Mouse (Mus musculus) cerebellum, adult 2 months (tissue): Measurements from ENCODE around the gene Popdc3. TPM values are rescaled to one million over a fixed set of nuclear protein-coding genes. Genes with fewer than 3 reads are reported as not detected.

Experiments used
- DNase-seq, 2 experiments: peaks; one replicate each; pipeline ENCODE4 v3.0.0; 2021
- H3K27ac ChIP-seq: fragments of 200-500 bp; 2 replicates; pipeline ENCODE4 v1.5.1; 2012; ENCODE audit warnings: low read length, control low read depth, inconsistent platforms; ENCODE audit not compliant: insufficient read depth
- H3K27me3 ChIP-seq: fragments of 200-500 bp; 2 replicates; pipeline ENCODE4 v1.6.1; 2012; ENCODE audit warnings: inconsistent platforms, mild to moderate bottlenecking, low read length, moderate library complexity; ENCODE audit not compliant: control insufficient read depth, insufficient read depth
- H3K4me1 ChIP-seq: fragments of 200-500 bp; 2 replicates; pipeline ENCODE4 v1.6.1; 2011; ENCODE audit warnings: low read length; ENCODE audit not compliant: control insufficient read depth, insufficient read depth
- H3K4me3 ChIP-seq: fragments of 200-500 bp; replicated peaks from 2 replicates; pipeline ENCODE3; 2011; ENCODE audit warnings: mild to moderate bottlenecking, low read depth, low read length, control low read depth; ENCODE audit not compliant: insufficient read depth
- CTCF ChIP-seq: fragments of 200-500 bp; IDR thresholded peaks from 2 replicates; pipeline ENCODE4 v1.5.1; 2011; ENCODE audit warnings: low read depth, mild to moderate bottlenecking, control low read depth, low read length, moderate library complexity, borderline replicate concordance; ENCODE audit not compliant: insufficient read depth
- POLR2A ChIP-seq: fragments of 200-500 bp; IDR thresholded peaks from 2 replicates; pipeline ENCODE4 v1.6.1; 2011; ENCODE audit warnings: low read length, control low read depth, borderline replicate concordance; ENCODE audit not compliant: insufficient read depth
- WGBS: fragments of 180-500 bp; shearing (Covaris S2); methylation state at CpG from one replicate; pipeline ENCODE4 v1.1.7; 2018; 5-methylcytosine and 5-hydroxymethylcytosine counted together
- polyA plus RNA-seq: library from polyadenylated mRNA; depleted of rRNA; stranded (reverse); fragments of >200 nt; gene quantifications from 2 replicates; pipeline ENCODE4 v1.2.3, GENCODE M21; 2012

Gene Popdc3
- polyA plus RNA-seq, 1 experiment = 2.1 TPM

- Histone ChIP-seq H3K27ac (no peak overlapping the region), H3K4me1 (no peaks in the 10 kb centered on the region), H3K27me3 (no peaks in the 10 kb centered on the region), H3K4me3 (no peak overlapping the region)
- TF ChIP-seq POLR2A (no peak), CTCF (no peak)
- DNase-seq = no peak
- 96% methylated on average over 3 of the region's 3 CpGs for WGBS
These were observed 3.6 kb upstream of the Popdc3 start for GRCm38 (mm10) chr10:45174345-45174744.

GRCm38 (mm10) chr10:45180677-45181326, 2.9 kb downstream of the Popdc3 start:
- DNase-seq = no peak
- 92% methylated on average over 4 of the region's 4 CpGs for WGBS
- Histone ChIP-seq H3K27me3 (no peaks in the 10 kb centered on the region), H3K4me3 (no peak overlapping the region), H3K27ac (no peak overlapping the region), H3K4me1 (no peaks in the 10 kb centered on the region)
- no peak for TF ChIP-seq POLR2A

DNA sequence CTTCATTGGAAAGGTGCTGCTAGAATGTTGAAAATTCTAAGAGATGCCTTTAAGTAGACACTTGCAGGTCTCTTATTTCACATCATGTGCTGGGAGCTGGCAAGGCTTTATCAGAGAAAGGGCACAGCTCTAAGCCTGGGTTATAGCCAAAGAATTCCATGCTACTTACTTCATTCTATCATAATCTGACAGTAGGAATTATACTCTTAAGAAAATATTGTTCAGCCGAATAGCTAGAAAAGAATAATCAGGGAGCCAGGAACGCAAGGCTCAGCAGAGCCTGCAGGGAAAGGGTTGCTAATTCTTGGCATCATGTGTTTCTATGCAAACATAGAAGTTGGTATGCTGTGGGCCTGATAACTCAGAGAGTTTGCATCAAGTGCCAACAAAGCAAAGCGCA, 3.4 kb downstream of the Popdc3 start:
- WGBS = 55% methylated on average over 3 of the region's 3 CpGs
- no peak for DNase-seq
- no peaks in the 10 kb centered on the region for H3K27me3 ChIP-seq

DNA sequence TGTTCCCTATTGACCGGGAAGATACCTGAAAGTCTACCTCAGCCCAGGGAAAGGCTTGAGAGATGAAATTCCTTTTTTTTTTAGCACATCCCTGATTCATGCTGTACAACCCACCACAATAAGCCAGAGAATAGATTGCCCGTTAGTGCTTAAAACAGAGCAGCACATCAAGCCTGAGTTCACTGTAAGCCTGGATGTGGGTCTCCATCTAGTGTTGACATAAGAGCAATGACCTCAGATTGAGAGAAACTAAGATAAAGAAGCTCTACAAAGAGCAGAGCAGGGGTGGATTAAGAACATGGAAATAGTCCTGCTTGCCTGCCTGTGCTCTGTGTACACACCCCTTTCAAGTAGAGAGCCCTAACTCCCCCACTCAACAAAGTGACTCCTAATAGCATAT, 7.6 kb downstream of the Popdc3 start:
- DNase-seq = no peak
- Histone ChIP-seq H3K27me3 (no peaks in the 10 kb centered on the region), H3K4me3 (no peak overlapping the region), H3K27ac (no peak overlapping the region), H3K4me1 (no peaks in the 10 kb centered on the region)
- WGBS = 90% methylated on average over 2 of the region's 2 CpGs
- TF ChIP-seq CTCF = no peak
- no peak for TF ChIP-seq POLR2A

More for the DNA sequence above, 3.4 kb downstream of the Popdc3 start:
- Histone ChIP-seq H3K4me1 (no peaks in the 10 kb centered on the region), H3K27ac (no peak overlapping the region), H3K4me3 (no peak overlapping the region)
- TF ChIP-seq POLR2A = no peak
- TF ChIP-seq CTCF = no peak

- H3K4me1 ChIP-seq = no peaks in the 10 kb centered on the region
- no peak overlapping the region for H3K4me3 ChIP-seq
- H3K27ac ChIP-seq = no peak overlapping the region
- no peak for DNase-seq
- no peak for TF ChIP-seq CTCF
- TF ChIP-seq POLR2A = no peak
- 42% methylated on average over 14 of the region's 14 CpGs for WGBS
- H3K27me3 ChIP-seq = no peaks in the 10 kb centered on the region
These were observed 15.7 kb downstream of the Popdc3 start for GRCm38 (mm10) chr10:45193330-45194310.

DNA sequence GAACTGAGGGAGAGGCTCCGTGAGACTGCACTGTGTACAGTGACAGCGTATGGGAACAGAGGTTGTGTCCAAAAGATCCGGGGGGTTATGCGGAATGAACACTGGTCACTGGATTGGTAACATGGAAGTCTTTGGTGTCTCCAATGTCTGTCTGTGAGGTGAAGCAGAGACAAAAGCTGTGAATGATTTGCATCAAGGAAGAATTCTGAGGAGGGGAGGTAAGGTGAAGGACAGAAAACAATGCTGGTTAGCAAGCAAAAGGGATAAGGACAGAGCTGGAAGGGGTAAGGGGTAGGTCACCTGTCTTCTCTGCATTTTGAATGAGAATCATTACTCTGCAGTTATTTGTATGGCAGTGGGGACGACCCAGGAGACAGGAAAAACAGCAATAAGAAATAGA, 16.6 kb downstream of the Popdc3 start:
- Histone ChIP-seq H3K27me3 (no peaks in the 10 kb centered on the region), H3K4me3 (no peak overlapping the region), H3K27ac (no peak overlapping the region), H3K4me1 (no peaks in the 10 kb centered on the region)
- TF ChIP-seq POLR2A (no peak), CTCF (no peak)
- WGBS = 81% methylated on average over 5 of the region's 5 CpGs
- no peak for DNase-seq

- 54% methylated on average over 1 of the region's 1 CpGs for WGBS
- H3K4me1 ChIP-seq = no peaks in the 10 kb centered on the region
- no peak overlapping the region for H3K4me3 ChIP-seq
- no peak for DNase-seq
- no peak overlapping the region for H3K27ac ChIP-seq
- H3K27me3 ChIP-seq = no peaks in the 10 kb centered on the region
- TF ChIP-seq POLR2A = no peak
- TF ChIP-seq CTCF = no peak
These were observed 26.7 kb downstream of the Popdc3 start for GRCm38 (mm10) chr10:45204582-45204981.

DNA sequence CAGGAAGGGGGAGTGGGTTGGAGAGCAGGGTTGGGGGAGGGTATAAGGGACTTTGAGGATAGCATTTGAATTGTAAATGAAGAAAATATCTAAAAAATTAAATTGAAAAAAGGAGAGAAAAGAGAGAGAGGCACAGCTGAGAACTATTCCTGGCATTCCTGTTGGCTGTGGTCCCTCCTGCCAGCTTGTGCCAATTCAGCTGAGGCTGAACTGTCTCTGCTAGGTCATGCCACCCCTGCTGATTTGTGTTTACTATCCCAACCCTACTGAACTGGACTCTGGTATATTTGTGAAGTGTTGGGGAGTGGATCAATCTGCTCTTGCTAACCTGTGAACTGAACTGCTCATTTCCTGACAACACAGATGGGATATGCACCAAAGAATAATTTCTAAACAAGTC, 32.3 kb downstream of the Popdc3 start:
- DNase-seq = peak in 1 of 2 experiments; percentile 1
- TF ChIP-seq CTCF = no peak
- TF ChIP-seq POLR2A = no peak
- H3K4me1 ChIP-seq = no peaks in the 10 kb centered on the region

More for the DNA sequence above, 32.3 kb downstream of the Popdc3 start:
- Histone ChIP-seq H3K27me3 (no peaks in the 10 kb centered on the region), H3K27ac (no peak overlapping the region), H3K4me3 (no peak overlapping the region)
